Comparison of ENCODE assay signal across 8 mouse cellular contexts in the genomic region with DNA sequence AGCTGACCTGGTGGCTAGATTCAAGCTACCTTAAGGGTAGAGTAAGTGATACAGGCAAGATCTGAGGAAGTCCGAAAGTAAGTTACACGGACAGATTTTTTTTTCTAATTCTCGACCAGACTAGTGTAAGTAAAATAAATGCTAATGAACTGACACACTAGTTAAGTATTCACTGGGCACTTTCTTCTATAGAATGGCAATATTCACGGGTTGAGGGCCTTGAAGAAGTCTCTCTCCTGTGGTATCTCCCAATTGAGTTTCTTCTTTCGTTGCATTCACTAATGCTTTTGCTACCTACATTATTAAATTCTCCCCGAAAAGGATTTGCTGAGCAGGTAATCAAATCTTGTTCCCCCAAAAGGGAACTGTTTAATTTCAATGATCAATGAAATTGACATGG. TPM values are rescaled to one million over a fixed set of nuclear protein-coding genes. Genes with fewer than 3 reads are reported as not detected.
DNase-seq lines count a peak whose midpoint lies in the region; ATAC-seq and TF ChIP-seq lines count a peak whose summit lies in the region.

No protein-coding gene starts in this region.

- TF ChIP-seq POLR2A in kidney, adult 2 months (IDR thresholded peaks at IDR 0.05; ENCODE audit: low read depth, low read length): no peak

- peak; percentile 1 for ATAC-seq in activated CD4-positive, CD25-positive, alpha-beta regulatory T cell, adult 4 months
- no peak for ATAC-seq in hindbrain, embryonic 12.5 days (ENCODE audit: low FRiP score)
- ATAC-seq in midbrain, embryonic 13.5 days: no peak

- no peaks in the 10 kb centered on the region for H3K27me3 ChIP-seq in kidney, adult 2 months (replicated peaks; ENCODE audit: control insufficient read depth, insufficient read depth, low read length)
- H3K27me3 ChIP-seq in hindbrain, embryonic 12.5 days: no peaks in the 10 kb centered on the region
- H3K27me3 ChIP-seq in midbrain, embryonic 13.5 days: no peaks in the 10 kb centered on the region

- peak overlapping the region; percentile 44 for H3K4me3 ChIP-seq in kidney, adult 2 months (ENCODE audit: insufficient read depth, low read depth, low read length)
- peak overlapping the region; percentile 80 for H3K4me3 ChIP-seq in hindbrain, embryonic 12.5 days
- peak overlapping the region; percentile 86 for H3K4me3 ChIP-seq in midbrain, embryonic 13.5 days (replicated peaks)

- no peak overlapping the region for H3K9ac ChIP-seq in hindbrain, embryonic 12.5 days
- no peak overlapping the region; the same call in 1 of the 2 replicates for H3K9ac ChIP-seq in midbrain, embryonic 13.5 days (replicated peaks)

- DNase-seq in kidney, adult 2 months: no peak
- DNase-seq in kidney, adult 11 months: no peak
- no peak for DNase-seq in ovary, adult 18-20 months (ENCODE audit: low spot score)
- no peak for DNase-seq in gastrocnemius, adult 8-10 months (ENCODE audit: low spot score in 2 of 2)
- no peak for DNase-seq in cerebellum, postnatal 14 days

- H3K4me2 ChIP-seq in hindbrain, embryonic 12.5 days (replicated peaks): peak overlapping the region; percentile 80
- H3K4me2 ChIP-seq in midbrain, embryonic 13.5 days (replicated peaks): peak overlapping the region; percentile 65

- no peak for TF ChIP-seq CTCF in kidney, adult 2 months (conservative IDR thresholded peaks at IDR 0.05; ENCODE audit: insufficient read depth, insufficient read length, low read depth, low read length)

- H3K9me3 ChIP-seq in hindbrain, embryonic 12.5 days (replicated peaks): no peaks in the 10 kb centered on the region
- H3K9me3 ChIP-seq in midbrain, embryonic 13.5 days: no peaks in the 10 kb centered on the region

- no peaks in the 10 kb centered on the region for H3K36me3 ChIP-seq in kidney, adult 2 months (ENCODE audit: control insufficient read depth, insufficient read depth, low read length)
- no peaks in the 10 kb centered on the region for H3K36me3 ChIP-seq in hindbrain, embryonic 12.5 days
- no peaks in the 10 kb centered on the region for H3K36me3 ChIP-seq in midbrain, embryonic 13.5 days

- H3K27ac ChIP-seq in kidney, adult 2 months (ENCODE audit: insufficient read depth, low read depth, low read length): no peak overlapping the region
- H3K27ac ChIP-seq in hindbrain, embryonic 12.5 days: no peak overlapping the region
- H3K27ac ChIP-seq in midbrain, embryonic 13.5 days: no peak overlapping the region

- H3K4me1 ChIP-seq in kidney, adult 2 months (ENCODE audit: control insufficient read depth, insufficient read depth, low read length): peaks cover 13% of the 10 kb centered on the region
- peaks cover 23% of the 10 kb centered on the region for H3K4me1 ChIP-seq in hindbrain, embryonic 12.5 days
- peaks cover 17% of the 10 kb centered on the region for H3K4me1 ChIP-seq in midbrain, embryonic 13.5 days (replicated peaks)

- WGBS in kidney, adult 2 months: 6% methylated on average over 6 of the region's 6 CpGs
- 27% methylated on average over 6 of the region's 6 CpGs for WGBS in hindbrain, embryonic 12.5 days
- 21% methylated on average over 6 of the region's 6 CpGs for WGBS in midbrain, embryonic 13.5 days

RNA-seq across cellular contexts. Expression of a gene that starts 0.7 kb away (rescaled TPM):
- 15.1 and 16.4 TPM in 2 replicates for polyA plus RNA-seq in kidney, adult 2 months (2012; rRNA removed)
- polyA plus RNA-seq in activated CD4-positive, CD25-positive, alpha-beta regulatory T cell, adult 4 months (2017; shearing (Covaris generic)): 1 to 10 TPM; 1.2 to 1.9 TPM
- polyA plus RNA-seq in hindbrain, embryonic 12.5 days (2016; fragmentation: Nextera tagmentation; extraction: Ambion mirVana): 38.6 and 39.9 TPM in 2 replicates
- polyA plus RNA-seq in midbrain, embryonic 13.5 days (2015; fragmentation: Nextera tagmentation; extraction: Ambion mirVana): 21.8 and 23.6 TPM in 2 replicates
- total RNA-seq in gastrocnemius, adult 8-10 months (2022): 1 to 10 TPM; 1.9 to 4.3 (median 3.3) TPM

RNA-seq across cellular contexts. Expression of a gene that starts 25.6 kb away (rescaled TPM):
- polyA plus RNA-seq in kidney, adult 2 months (2012; rRNA removed): 23.9 and 27.7 TPM in 2 replicates
- 10 to 100 TPM; 45.9 to 48.0 TPM for polyA plus RNA-seq in activated CD4-positive, CD25-positive, alpha-beta regulatory T cell, adult 4 months (2017; shearing (Covaris generic))
- 6.5 and 8.1 TPM in 2 replicates for polyA plus RNA-seq in hindbrain, embryonic 12.5 days (2016; fragmentation: Nextera tagmentation; extraction: Ambion mirVana)
- polyA plus RNA-seq in midbrain, embryonic 13.5 days (2015; fragmentation: Nextera tagmentation; extraction: Ambion mirVana): 7.0 and 7.6 TPM in 2 replicates
- total RNA-seq in gastrocnemius, adult 8-10 months (2022): 10 to 100 TPM; 10.8 to 13.1 (median 11.9) TPM
